Mouse (Mus musculus) forebrain, embryonic 11.5 days (tissue): ENCODE results near the gene Gipc2. TPM values are rescaled to one million over a fixed set of nuclear protein-coding genes. Genes with fewer than 3 reads are reported as not detected.
"Not testable (repeated sequence)": the region's sequence is repeated elsewhere in the genome, so short reads cannot be mapped to it uniquely, and the experiment has no call there.

Source experiments
- ATAC-seq: fragments of 200-750 bp; cut with Nextera tagmentation; replicated peaks from 2 replicates; pipeline ENCODE4 v1.8.0; 2017; ENCODE audit warnings: moderate TSS enrichment; ENCODE audit not compliant: low FRiP score
- DNase-seq: peaks from one replicate; pipeline ENCODE4 v3.0.0-alpha.2; 2017; ENCODE audit warnings: low spot score
- H3K27ac ChIP-seq: fragments of 300-500 bp; sonication (generic); 2 replicates; pipeline ENCODE4 v1.5.1; 2014; ENCODE audit warnings: low read depth, low read length
- H3K27me3 ChIP-seq: fragments of 300-500 bp; sonication (generic); 2 replicates; pipeline ENCODE4 v1.6.1; 2014; ENCODE audit warnings: mild to moderate bottlenecking, low read length, mixed read lengths; ENCODE audit not compliant: control insufficient read depth, insufficient read depth
- H3K36me3 ChIP-seq: fragments of 300-500 bp; sonication (generic); 2 replicates; pipeline ENCODE4 v1.6.1; 2014; ENCODE audit warnings: mild to moderate bottlenecking, low read length, moderate library complexity, mixed read lengths; ENCODE audit not compliant: control insufficient read depth, insufficient read depth
- H3K4me1 ChIP-seq: fragments of 300-500 bp; sonication (generic); replicated peaks from 2 replicates; pipeline ENCODE4 v1.6.1; 2014; ENCODE audit warnings: low read length, mixed read lengths; ENCODE audit not compliant: control insufficient read depth, insufficient read depth
- H3K4me2 ChIP-seq: fragments of 300-500 bp; sonication (generic); 2 replicates; pipeline ENCODE4 v1.6.1; 2014; ENCODE audit warnings: low read depth, mild to moderate bottlenecking, low read length, moderate library complexity, mixed read lengths; ENCODE audit not compliant: severe bottlenecking
- H3K4me3 ChIP-seq: fragments of 300-500 bp; sonication (generic); 2 replicates; pipeline ENCODE4 v1.5.1; 2014; ENCODE audit warnings: low read depth, low read length
- H3K9ac ChIP-seq: fragments of 300-500 bp; sonication (generic); 2 replicates; pipeline ENCODE4 v1.6.1; 2014; ENCODE audit warnings: low read length
- H3K9me3 ChIP-seq: fragments of 300-500 bp; sonication (generic); 2 replicates; pipeline ENCODE4 v1.6.1; 2016; ENCODE audit warnings: low read length, mixed read lengths; ENCODE audit not compliant: control insufficient read depth
- WGBS: fragments of 180-500 bp; shearing (Covaris S2); extraction: QIAGEN DNeasy Blood & Tissue Kit; methylation state at CpG from one replicate; pipeline ENCODE4 v1.1.7; 2014; 5-methylcytosine and 5-hydroxymethylcytosine counted together
- polyA plus RNA-seq: library from polyadenylated mRNA; unstranded; fragments of >200 nt; fragmentation: Nextera tagmentation; extraction: Ambion mirVana; gene quantifications from 2 replicates; pipeline ENCODE4 v1.2.1, GENCODE M21; 2014

Gene Gipc2
- polyA plus RNA-seq, 1 experiment from 2014 or later, result 1.8 TPM

DNA sequence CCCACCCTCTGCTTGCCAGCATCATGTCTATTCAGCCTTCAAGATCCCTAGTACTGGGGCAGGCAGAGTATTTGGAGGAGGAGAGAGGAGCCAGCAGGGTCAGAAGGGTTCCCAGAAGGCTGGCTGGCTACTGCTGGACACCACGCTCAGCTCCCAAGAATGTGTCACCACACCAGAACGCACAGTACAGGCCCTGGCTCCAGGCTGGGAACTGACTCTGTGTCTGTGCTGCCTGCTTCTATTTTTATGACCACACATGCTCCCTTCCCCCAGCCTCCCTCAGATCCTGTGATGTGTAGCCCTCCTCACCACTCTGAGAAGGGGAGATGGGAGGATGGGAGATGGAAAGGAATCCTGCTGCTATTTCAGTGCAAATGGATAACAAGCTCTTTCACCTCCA, 20.8 kb downstream of the Gipc2 start:
- Histone ChIP-seq H3K4me3 (no peak overlapping the region), H3K4me1 (no peaks in the 10 kb centered on the region), H3K27me3 (no peaks in the 10 kb centered on the region), H3K9ac (no peak overlapping the region), H3K4me2 (no peak overlapping the region), H3K36me3 (no peaks in the 10 kb centered on the region), H3K9me3 (no peaks in the 10 kb centered on the region), H3K27ac (no peak overlapping the region)
- 0 out of 2 replicates have a peak, but pooled peaks have one; percentile 42 for ATAC-seq
- DNase-seq, result no peak
- 71% methylated on average over 2 of the region's 2 CpGs for WGBS

DNA sequence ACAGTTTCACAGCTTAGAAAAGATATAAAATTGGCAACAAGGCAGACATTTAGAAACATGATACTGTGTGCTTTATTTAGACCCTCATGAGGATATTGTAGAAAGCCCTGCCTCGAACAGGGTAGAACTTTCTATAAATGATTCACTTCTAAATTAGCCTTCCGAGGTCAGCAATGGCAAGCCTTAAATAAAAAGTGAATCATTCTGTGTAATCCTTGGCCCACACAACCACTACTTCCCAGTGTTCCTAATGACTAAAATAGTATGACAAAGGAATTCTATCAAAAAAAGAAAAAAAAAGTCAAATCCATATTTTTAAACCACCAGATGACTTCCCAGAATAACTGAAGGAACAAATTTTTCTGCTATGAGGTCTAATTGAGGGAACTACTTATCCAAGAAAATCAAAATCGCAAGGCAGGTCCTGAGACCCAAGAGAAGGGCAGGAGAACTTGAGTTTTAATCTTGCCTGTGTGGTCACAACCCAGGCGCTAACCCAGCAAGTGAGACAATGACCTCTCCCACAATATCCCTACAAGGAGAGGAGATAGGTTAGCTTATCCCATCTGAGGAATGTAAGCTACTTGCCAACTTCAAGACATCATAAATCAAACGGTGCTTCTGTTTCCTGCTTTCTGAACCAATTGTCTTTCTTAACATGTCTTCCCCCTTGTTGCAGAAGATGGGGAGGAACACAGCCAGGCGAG, 22.9 kb downstream of the Gipc2 start:
- ATAC-seq (no peak), DNase-seq (no peak)
- no peaks in the 10 kb centered on the region for H3K4me1 ChIP-seq
- H3K36me3 ChIP-seq, result no peaks in the 10 kb centered on the region
- no peaks in the 10 kb centered on the region for H3K9me3 ChIP-seq
- H3K4me3 ChIP-seq, result no peak overlapping the region
- 89% methylated on average over 6 of the region's 6 CpGs for whole genome bisulfite sequencing
- no peak overlapping the region for H3K27ac ChIP-seq
- H3K27me3 ChIP-seq, result no peaks in the 10 kb centered on the region
- no peak overlapping the region for H3K4me2 ChIP-seq
- no peak overlapping the region for H3K9ac ChIP-seq

DNA sequence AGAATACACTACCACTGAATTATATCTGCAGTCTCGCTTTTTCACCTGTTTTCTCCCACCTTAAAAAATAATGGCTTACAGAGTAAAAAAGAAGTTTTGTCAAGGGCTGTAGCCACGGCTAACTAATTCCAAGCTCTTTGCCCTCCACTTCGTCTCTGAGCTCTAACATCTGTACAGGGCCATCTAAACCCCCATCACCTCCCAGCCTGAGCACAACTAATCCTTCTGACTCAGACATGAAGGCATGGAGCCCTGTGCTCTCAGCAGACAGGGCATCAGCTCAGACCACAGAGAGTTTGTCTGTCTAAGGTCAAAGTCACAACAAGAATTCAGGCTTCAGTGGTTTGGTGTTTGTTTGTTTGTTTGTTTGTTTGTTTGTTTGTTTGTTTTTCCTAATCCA, 23.9 kb downstream of the Gipc2 start:
- Histone ChIP-seq H3K27me3 (no peaks in the 10 kb centered on the region), H3K36me3 (no peaks in the 10 kb centered on the region), H3K4me1 (no peaks in the 10 kb centered on the region), H3K27ac (no peak overlapping the region), H3K9ac (no peak overlapping the region), H3K4me2 (no peak overlapping the region), H3K4me3 (no peak overlapping the region), H3K9me3 (no peaks in the 10 kb centered on the region)
- DNase-seq (no peak), ATAC-seq (no peak)
- WGBS, result 78% methylated on average over 3 of the region's 3 CpGs

DNA sequence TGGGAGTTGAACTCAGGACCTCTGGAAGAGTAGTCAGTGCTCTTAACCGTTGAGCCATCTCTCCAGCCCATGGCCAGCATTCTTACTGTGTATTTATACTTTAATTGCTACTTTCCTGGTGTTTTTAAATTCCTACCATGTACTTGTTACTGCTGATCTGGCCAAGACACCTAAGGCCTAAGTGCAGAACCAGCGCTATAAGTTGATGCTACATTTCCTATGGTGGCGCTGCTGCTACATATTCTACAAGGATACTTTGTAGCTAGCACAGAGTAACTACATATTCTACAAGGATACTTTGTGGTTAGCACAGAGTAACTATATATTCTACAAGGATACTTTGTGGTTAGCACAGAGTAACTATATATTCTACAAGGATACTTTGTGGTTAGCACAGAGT, 26.7 kb downstream of the Gipc2 start:
- not testable (repeated sequence) for H3K9me3 ChIP-seq, H3K9ac ChIP-seq, H3K4me3 ChIP-seq, DNase-seq, H3K36me3 ChIP-seq, H3K4me2 ChIP-seq, H3K4me1 ChIP-seq, H3K27me3 ChIP-seq, H3K27ac ChIP-seq, ATAC-seq
- WGBS, result 85% methylated on average over 3 of the region's 3 CpGs

DNA sequence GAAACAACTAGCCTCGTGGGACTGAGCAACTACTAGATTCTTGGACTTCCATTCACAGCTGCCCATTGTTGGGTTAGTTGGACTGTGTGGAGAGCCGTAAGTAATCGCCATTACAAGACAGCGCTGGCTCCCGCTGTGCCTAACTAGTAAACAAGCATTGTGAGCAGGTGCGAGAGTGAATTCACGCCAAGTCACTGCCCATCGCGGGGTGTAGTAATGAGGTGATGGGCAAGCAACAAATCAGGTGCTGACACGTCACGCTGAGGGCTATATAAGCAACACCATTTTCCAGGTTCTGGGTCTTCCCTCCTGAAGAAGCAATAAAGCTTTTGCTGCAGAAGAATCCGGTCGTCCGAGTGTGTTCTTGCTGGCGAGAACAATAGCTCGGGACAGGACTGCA, 29.9 kb downstream of the Gipc2 start:
- H3K4me2 ChIP-seq, DNase-seq, H3K27ac ChIP-seq, H3K36me3 ChIP-seq, ATAC-seq, H3K9me3 ChIP-seq, H3K27me3 ChIP-seq, H3K4me1 ChIP-seq, H3K9ac ChIP-seq, H3K4me3 ChIP-seq: not testable (repeated sequence)
- WGBS, result 88% methylated on average over 16 of the region's 16 CpGs

DNA sequence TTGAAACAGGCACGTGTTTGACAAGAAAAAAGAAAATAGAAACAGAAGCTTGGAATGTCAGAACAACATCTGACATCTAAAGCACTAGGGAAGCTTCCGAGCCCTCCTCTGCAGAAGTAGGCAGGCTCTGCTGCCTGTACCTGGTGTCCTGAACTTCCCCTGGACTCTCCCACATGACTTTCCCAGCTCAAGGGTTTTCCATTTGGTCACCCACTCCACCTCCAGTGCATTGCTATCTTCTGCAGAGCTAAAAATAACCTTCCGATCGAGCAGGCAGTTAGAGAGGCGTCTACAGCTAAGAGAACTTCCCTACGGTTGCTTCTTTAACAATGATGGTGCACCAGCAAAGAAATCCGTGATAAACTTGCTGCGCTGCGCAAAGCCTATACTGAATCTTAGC, 32.4 kb downstream of the Gipc2 start:
- Histone ChIP-seq H3K4me1 (no peaks in the 10 kb centered on the region), H3K9ac (no peak overlapping the region), H3K36me3 (no peaks in the 10 kb centered on the region), H3K9me3 (no peaks in the 10 kb centered on the region), H3K27ac (no peak overlapping the region), H3K27me3 (no peaks in the 10 kb centered on the region), H3K4me2 (no peak overlapping the region), H3K4me3 (no peak overlapping the region)
- ATAC-seq (no peak), DNase-seq (no peak)
- WGBS, result 87% methylated on average over 9 of the region's 9 CpGs

DNA sequence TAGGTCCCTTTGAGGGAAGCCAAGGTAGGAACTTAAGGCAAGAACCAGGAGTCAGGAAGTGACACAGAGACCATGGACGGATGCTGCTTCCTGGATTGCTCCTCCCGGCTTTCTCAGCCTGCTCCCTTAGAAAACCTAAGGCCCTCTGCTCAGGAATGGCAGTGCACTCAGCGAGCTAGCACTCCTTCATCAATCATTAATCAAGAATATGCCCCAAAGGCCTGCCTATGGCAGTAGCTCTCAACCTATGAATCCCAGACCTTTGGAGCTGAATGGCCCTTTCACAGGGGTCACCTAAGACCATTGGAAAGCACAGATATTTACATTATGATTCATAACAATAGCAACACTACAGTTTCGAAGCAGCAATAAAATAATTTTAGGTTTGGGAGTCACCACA, 35.1 kb downstream of the Gipc2 start:
- Histone ChIP-seq H3K4me2 (no peak overlapping the region), H3K27ac (no peak overlapping the region), H3K4me1 (no peaks in the 10 kb centered on the region), H3K36me3 (no peaks in the 10 kb centered on the region), H3K9ac (no peak overlapping the region), H3K27me3 (no peaks in the 10 kb centered on the region), H3K4me3 (no peak overlapping the region), H3K9me3 (no peaks in the 10 kb centered on the region)
- DNase-seq (no peak), ATAC-seq (no peak)
- WGBS, result 87% methylated on average over 4 of the region's 4 CpGs

DNA sequence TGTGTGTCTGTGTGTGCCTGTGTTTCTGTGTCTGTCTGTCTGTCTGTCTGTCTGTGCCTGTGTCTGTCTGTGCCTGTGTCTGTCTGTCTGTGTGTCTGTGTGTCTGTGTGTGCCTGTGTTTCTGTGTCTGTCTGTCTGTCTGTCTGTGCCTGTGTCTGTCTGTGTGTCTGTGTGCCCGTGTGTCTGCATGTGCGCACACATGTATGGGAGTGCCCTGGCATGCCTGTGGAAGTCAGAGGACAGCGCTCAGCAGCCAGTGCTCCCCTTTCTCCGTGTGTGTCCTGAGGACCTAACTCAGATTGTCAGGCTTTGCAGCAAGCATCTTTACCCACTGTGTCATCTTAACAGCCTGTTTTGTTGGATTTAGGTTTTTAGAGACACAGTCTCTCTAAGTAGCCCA, 36.6 kb downstream of the Gipc2 start:
- not testable (repeated sequence) for H3K9me3 ChIP-seq, H3K27me3 ChIP-seq, H3K36me3 ChIP-seq, ATAC-seq, H3K9ac ChIP-seq, H3K4me3 ChIP-seq, H3K4me1 ChIP-seq, DNase-seq, H3K4me2 ChIP-seq, H3K27ac ChIP-seq
- WGBS, result 93% methylated on average over 4 of the region's 4 CpGs

DNA sequence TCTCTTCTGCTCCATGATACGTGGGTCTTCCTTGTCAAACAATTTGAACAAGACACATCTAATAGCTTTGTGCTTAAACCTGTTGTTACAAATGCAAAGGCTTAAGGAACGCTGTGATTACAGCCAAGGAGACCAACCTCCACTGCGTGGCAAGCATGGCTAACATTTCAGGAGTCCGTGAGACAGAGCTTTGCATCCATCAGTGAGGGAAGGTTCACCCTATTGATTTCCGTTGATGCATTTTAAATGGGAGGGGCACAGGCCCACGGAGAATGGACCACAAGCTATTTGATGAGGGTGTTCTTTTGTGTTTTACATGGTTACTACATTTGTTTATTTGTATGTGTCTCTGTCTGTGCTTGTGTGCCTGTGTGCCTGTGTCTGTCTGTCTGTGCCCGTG, 37.4 kb downstream of the Gipc2 start:
- no peak overlapping the region for H3K4me2 ChIP-seq
- H3K4me3 ChIP-seq, result no peak overlapping the region
- H3K4me1 ChIP-seq, result no peaks in the 10 kb centered on the region
- H3K27me3 ChIP-seq, result no peaks in the 10 kb centered on the region
- no peak overlapping the region for H3K9ac ChIP-seq
- H3K27ac ChIP-seq, result no peak overlapping the region
- H3K9me3 ChIP-seq, result no peaks in the 10 kb centered on the region
- no peaks in the 10 kb centered on the region for H3K36me3 ChIP-seq
- DNase-seq (no peak), ATAC-seq (no peak)
- WGBS, result 80% methylated on average over 7 of the region's 7 CpGs
